Mouse (Mus musculus) embryo, embryonic 11.5 days (tissue): ENCODE data around the gene Setd1a.
"Not testable (repeated sequence)": the region's sequence is repeated elsewhere in the genome, so short reads cannot be mapped to it uniquely, and the experiment has no call there.

Experiments
- DNase-seq: peaks from one replicate; pipeline ENCODE4 v3.0.0-alpha.2; 2012; ENCODE audit warnings: low read depth, low spot score

Setd1a gene

DNA sequence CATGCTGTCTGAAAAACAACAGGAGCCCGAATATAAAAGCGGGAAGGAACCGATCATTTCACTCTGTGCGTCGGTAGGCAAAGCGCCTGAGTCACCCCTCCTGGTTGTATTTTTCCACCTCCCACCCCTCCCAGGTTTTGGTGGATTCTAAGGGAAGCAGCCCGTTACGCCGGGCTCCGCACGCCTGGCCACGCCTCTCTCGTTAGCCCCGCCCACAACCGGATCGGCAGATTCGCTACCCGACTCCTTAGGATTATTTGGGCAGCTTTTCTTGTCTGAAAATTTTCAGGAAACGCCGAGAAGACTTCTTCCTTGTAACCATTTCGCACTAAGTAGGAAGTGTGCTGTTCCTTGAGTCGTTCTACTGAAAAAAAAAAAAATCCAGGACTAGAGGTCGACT is at the start of gene Setd1a:
TSS of gene Setd1a (plus strand) at position 245 of the 400 bp plus-strand sequence.
- peak; percentile 74 for DNase-seq

- no peak for DNase-seq
Observed at GRCm38 (mm10) chr7:127727898-127728297, 48.6 kb upstream of the Setd1a start.

DNA sequence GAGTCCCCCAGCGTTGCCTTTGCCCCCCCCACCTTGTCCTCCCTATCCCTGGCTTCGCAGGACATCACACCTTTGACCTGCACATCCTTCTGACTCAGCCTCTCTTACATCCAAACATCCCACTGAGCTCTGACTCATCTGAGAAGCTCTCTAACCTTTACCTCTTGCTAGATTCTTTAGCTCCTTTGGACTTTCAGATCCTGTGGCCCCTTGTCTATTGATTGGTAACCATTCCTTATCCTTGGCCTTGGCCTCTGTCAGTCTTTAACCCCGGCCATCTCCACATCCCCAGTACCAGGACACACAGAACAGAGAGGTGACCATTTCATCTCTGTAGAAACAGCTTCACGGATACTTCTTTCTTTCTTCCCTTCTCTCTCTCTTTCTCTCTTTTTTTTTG is 46.3 kb upstream of the Setd1a start:
- DNase-seq, result no peak

DNA sequence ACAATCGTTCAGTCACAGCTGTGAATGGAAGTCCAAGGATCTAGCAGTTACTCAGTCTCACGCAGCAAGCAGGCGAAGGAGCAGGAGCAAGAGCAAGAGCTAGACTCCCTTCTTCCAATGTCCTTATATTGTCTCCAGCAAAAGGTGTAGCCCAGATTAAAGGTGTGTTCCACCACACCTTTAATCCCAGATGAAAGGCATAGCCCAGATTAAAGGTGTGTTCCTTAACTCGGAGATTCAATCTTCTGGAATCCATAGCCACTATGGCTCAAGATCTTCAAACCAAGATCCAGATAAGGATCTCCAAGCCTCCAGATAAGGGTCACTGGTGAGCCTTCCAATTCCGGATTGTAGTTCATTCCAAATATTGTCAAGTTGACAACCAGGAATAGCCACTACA is 44.4 kb upstream of the Setd1a start, which contains the start of gene Ctf2:
TSS of gene Ctf2 (minus strand) at position 101 of the 400 bp plus-strand sequence.
- DNase-seq, result not testable (repeated sequence)

GRCm38 (mm10) chr7:127744366-127745045 is 32.0 kb upstream of the Setd1a start, which contains the start of gene Fbxl19:
Gene Fbxl19 (plus strand): TSS chr7:127744543.
- DNase-seq, result peak; percentile 64

GRCm38 (mm10) chr7:127745251-127745651 is 31.2 kb upstream of the Setd1a start:
- peak; percentile 91 for DNase-seq

DNA sequence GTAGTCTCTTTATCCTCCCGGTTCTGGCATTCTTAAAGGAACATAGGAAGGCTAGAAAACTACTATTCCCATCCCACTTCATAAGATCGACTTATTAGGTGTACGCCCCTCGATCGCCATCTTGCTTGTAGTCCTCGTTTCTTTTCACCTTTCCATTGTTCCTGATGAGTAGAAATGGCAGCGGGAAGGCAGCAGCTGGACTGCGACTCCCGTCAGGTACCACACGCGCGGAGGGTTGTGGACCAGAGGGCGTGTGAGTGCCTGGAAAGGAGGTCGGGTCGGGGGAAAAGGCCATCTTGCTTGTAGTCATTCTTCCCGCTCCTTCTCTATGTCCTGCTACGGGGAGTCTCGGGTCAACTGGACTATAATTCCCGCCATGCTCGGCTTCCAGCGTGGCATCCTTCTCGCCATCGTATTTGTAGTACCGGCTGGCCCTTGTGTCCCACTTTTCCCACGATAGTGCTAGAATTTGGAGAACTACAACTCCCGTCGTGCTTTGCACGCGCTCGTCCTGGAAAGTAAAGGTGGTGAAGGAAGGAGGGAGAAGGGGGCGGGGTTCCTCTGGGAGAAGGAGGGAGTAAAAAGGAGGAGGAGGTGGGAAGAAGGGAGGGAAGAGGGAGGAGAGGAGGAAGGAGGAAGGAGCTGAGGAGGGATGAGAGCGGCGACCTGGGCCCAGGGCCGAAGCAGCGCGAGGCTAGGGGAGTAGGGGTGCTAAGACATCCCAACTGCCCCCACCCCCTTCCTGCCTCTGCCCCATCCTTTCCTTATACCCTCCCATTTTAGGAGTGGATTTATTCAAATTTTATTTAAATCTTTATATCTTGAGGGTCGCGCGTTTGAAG is 30.6 kb upstream of the Setd1a start:
- peak; percentile 97 for DNase-seq

DNA sequence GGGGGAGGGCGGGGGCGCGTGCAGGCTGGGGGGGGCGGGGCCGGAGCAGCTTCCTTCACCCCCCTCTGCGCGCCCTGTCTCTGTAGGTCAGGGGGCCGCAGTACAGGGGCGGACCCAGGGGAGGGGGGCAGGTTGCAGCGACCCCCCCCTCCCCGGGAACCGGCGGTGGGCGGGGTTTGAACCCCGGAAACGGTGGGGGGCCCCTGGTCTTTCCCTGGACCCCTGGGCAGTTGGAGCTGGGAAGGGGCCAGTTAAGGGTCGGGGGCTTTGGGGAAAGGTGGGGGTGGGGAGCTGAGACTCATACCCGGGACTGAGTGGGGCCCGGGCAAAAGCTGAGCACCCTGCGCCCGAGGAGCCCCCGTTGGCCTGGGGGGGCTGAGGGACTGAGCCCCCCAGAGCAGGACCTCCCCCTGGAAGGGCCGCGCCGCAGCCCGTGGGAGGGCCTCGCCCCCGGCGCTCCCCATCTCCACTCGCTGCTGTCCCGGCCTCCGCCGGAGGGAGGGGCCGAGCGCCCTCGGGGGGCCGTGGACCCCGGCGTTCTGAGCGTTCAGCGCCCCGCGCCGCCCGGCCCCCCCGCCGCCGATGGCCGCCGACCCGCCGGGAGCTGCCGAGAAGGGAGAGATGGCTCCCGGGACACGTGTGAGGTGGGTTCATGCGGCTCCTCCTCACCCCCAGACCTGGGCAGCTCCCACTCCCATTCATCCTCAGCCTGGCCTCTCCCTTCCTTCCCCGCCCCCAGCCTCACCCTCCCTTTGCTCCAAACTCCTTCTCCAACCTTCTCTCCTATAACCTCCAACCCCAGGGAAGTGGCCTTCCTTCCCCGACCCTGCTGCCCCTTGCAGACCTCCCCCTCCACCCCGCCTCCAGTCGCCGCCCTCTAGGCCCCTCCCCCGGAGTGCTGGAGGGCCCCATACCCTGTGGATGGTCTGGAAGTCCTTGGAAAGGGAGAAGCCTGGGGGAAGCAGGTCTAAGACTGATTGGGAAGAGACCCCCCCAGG is 29.7 kb upstream of the Setd1a start:
- DNase-seq, result peak; percentile 36

DNA sequence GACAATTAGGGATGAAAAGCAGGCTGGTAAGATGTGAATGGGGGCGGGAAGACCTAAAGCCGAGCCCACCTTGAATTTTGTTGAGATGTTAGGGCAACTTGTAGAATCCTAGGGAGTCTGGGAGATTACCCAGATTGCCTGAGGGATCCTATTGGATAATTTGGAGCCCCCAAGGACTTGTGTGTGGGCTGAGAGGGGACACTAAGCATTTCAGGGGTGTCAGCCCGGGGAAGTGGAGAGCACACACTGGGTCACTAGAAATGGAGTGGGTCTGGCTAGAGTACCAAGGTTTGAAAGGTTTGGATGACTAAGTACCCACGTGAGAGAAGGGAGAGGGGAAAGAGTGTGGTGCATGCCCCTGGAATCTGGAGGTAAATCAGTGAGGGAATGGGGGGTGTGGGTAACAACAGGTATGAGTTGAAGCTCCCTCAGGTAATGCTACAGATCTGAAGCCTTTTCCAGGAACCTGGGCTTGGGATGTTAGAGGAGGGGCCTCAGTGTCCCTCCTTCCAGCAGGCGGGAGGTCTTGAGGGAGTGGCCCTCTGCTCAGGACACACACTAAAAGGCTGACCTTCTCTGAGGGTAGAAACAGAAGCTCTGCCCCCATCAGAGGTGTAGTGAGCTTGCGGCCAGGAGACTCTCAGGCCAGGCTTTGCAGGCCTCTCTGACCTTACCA is 28.8 kb upstream of the Setd1a start:
- no peak for DNase-seq

- DNase-seq, result no peak
Observed at GRCm38 (mm10) chr7:127748235-127748560, 28.3 kb upstream of the Setd1a start.

DNA sequence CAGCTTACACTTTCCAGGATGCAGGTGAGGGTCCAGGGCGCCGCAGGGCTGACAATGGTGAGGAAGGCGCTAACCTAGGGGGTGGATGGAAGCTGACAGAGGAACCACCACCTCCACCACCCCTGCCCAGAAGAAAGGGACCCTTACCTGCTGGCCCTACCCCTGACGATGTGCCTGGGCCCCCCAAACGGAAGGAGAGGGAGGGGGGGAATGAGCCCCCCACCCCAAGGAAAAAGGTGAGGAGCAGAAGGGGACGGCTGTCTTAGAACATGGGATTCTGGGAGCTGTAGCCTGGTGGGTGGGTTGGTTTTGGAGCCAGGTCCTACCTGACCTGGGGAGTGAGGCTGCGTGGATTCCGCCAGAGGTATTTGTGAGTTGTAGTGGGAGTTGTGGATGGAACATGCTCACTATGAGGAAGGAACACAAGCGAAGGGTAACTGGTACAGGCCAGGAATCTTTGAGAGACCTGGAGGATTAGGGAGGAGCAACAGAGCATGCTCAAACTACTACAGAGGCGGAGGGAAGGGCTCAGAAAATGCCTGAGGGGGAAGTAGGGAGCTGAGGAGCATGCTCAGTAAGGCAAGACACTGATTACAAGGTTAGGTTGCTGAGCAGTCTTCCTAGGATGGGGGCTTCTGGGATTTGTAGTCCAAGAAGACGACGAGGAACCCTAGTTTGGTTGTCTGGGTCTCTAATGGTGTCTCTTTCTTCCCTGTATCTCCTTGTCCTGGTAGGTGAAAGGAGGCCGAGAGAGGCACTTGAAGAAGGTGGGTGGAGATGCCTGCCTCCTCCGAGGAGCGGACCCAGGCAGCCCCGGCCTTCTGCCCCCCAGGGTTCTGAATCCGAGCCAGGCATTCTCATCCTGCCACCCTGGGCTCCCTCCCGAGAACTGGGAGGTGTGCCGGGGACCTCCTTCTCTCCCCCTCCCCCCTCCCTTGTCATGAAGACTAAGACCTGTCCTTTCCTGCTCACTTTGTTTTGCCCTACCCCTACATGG is 26.0 kb upstream of the Setd1a start:
- no peak for DNase-seq

- no peak for DNase-seq
Observed at GRCm38 (mm10) chr7:127751619-127752018, 24.9 kb upstream of the Setd1a start.

DNA sequence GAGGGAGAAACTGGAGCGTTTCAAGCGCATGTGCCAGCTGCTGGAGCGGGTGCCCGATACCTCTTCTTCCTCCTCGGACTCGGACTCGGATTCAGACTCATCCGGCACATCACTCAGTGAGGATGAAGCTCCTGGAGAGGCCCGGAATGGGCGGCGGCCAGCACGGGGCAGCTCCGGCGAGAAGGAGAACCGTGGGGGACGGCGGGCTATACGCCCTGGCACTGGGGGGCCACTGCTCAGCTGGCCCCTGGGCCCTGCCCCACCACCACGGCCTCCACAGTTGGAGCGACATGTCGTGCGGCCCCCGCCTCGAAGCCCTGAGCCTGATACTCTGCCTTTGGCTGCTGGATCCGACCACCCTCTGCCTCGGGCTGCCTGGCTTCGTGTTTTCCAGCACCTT is 24.4 kb upstream of the Setd1a start:
- no peak for DNase-seq

GRCm38 (mm10) chr7:127753158-127753557 is 23.3 kb upstream of the Setd1a start:
- no peak for DNase-seq

GRCm38 (mm10) chr7:127753741-127754140 is 22.7 kb upstream of the Setd1a start:
- no peak for DNase-seq

GRCm38 (mm10) chr7:127759716-127760115 is 16.8 kb upstream of the Setd1a start:
- no peak for DNase-seq

DNA sequence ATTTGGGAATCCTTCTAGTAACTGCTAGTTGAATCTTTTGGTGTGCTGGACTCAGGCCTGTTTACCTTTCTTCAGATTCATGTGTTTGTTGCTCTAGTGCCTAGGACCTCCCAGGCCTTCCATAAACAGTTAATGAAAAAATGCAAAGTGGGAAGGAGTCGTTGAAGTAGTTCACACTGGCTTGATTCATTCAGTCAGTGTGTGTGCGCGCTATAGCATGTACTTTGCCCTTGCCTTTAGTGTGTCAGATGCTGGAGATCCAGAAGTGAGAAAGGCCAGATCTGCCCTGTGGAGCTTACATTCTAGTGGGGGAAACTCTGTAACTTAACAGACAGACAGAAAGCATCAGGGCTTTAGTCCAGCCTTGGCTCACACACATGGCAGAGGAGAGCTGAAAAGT is 16.0 kb upstream of the Setd1a start:
- no peak for DNase-seq

GRCm38 (mm10) chr7:127761026-127761425 is 15.4 kb upstream of the Setd1a start:
- peak; percentile 48 for DNase-seq

DNA sequence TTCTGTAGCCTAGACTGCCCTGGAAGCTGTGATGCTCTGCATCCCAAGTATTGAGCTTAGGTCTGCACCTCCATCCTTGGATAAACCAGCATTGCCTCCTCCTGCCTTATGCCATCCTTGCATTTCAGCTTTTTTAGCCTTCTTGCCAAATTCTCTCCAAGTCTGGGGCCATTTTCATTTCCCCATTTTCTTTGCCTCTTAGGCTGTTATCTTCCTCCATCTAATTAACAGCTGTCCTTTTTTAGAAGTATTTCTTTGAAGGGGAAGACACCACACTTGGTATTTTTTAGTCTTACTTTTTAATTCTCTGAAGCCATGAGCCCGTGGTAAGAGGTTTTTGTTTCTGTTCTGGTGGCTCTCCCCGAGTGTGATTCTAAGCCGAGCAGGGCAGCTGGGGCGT is 12.8 kb upstream of the Setd1a start:
- DNase-seq, result no peak

- no peak for DNase-seq
Observed at GRCm38 (mm10) chr7:127765756-127766155, 10.7 kb upstream of the Setd1a start.
